Mouse (Mus musculus): ENCODE results near the gene Clic6.

- TF ChIP-seq CTCF (conservative IDR thresholded peaks at IDR 0.05 in 1 of 2, IDR thresholded peaks at IDR 0.05 in 1 of 2; ENCODE audit: low read depth in 2 of 2, low read length in 2 of 2) (no peak), ZMIZ1 (IDR thresholded peaks at IDR 0.05; ENCODE audit: low read depth, low read length) (no peak), MAFK (IDR thresholded peaks at IDR 0.05; ENCODE audit: insufficient replicate concordance, low read length) (no peak), MAX (IDR thresholded peaks at IDR 0.05; ENCODE audit: low read length) (no peak), KAT2A (IDR thresholded peaks at IDR 0.05; ENCODE audit: insufficient replicate concordance, low read length) (no peak), NELFE (IDR thresholded peaks at IDR 0.05; ENCODE audit: low read depth, low read length) (no peak), CHD2 (IDR thresholded peaks at IDR 0.05; ENCODE audit: low read length) (no peak), ZC3H11A (IDR thresholded peaks at IDR 0.05; ENCODE audit: low read depth, low read length) (no peak), EP300 (IDR thresholded peaks at IDR 0.05; ENCODE audit: low read length) (no peak), POLR2A (IDR thresholded peaks at IDR 0.05; ENCODE audit: low read depth, low read length) (no peak)
These were observed 33.9 kb upstream of the Clic6 start for GRCm38 (mm10) chr16:92451516-92452072.
